11 mouse cellular contexts compared by ENCODE assay signal in the genomic region with DNA sequence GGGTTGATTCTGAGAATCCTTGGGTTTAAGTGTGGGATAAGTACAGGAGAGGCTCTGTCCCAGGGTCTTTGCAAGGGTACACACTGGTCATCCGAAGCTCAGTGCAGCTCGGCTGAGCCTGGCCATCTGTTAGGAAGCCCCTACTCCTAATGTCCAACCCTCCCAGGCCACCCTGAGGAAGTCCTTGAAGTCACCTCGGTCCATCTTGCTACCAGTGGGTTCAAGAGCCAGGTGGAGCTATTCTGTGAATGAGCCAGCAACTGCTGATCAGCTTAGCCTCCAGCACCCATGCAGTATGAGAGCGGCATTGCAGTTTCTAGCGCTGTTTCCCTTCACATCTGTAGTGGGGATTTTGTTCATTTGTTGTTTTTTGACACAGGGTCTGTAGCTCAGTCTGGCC. TPM values are rescaled to one million over a fixed set of nuclear protein-coding genes. Genes with fewer than 3 reads are reported as not detected.
DNase-seq lines count a peak whose midpoint lies in the region; ATAC-seq lines count a peak whose summit lies in the region.
"Had no signal": no experiment of that assay in that cellular context is flagged by ENCODE, and none has a peak within 500 bp of the region (broad histone marks: within the 10 kb centered on the region; RNA-seq: fewer than 3 reads in every experiment).

No protein-coding gene starts in this region.

- 48% methylated on average over 5 of the region's 5 CpGs for WGBS in embryonic facial prominence, embryonic 12.5 days
- WGBS in hindbrain, embryonic 10.5 days, result 61% methylated on average over 5 of the region's 5 CpGs
- 45% methylated on average over 5 of the region's 5 CpGs for WGBS in midbrain, embryonic 15.5 days

- peak overlapping the region; percentile 57; the same call in 1 of the 2 replicates for H3K27ac ChIP-seq in embryonic facial prominence, embryonic 12.5 days
- peak overlapping the region; percentile 78 for H3K27ac ChIP-seq in hindbrain, embryonic 10.5 days
- H3K27ac ChIP-seq in midbrain, embryonic 15.5 days, result peak overlapping the region; percentile 52; the same call in 1 of the 2 replicates

- H3K4me1 ChIP-seq in embryonic facial prominence, embryonic 12.5 days, result peaks cover 61% of the 10 kb centered on the region
- peaks cover 88% of the 10 kb centered on the region for H3K4me1 ChIP-seq in hindbrain, embryonic 10.5 days (replicated peaks)
- peaks cover 71% of the 10 kb centered on the region for H3K4me1 ChIP-seq in midbrain, embryonic 15.5 days

- no peak for ATAC-seq in embryonic facial prominence, embryonic 12.5 days (ENCODE audit: insufficient number of reproducible peaks, insufficient read depth, low FRiP score, low TSS enrichment)
- ATAC-seq in midbrain, embryonic 15.5 days (replicated peaks), result no peak
- ATAC-seq: inflammation-experienced regulatory T-cells, adult 6 months had no signal

- no peaks in the 10 kb centered on the region for H3K9me3 ChIP-seq in embryonic facial prominence, embryonic 12.5 days
- H3K9me3 ChIP-seq in hindbrain, embryonic 10.5 days, result no peaks in the 10 kb centered on the region
- no peaks in the 10 kb centered on the region for H3K9me3 ChIP-seq in midbrain, embryonic 15.5 days
- H3K9me3 ChIP-seq: G1E had no signal

- H3K4me3 ChIP-seq in embryonic facial prominence, embryonic 12.5 days, result no peak overlapping the region
- H3K4me3 ChIP-seq in hindbrain, embryonic 10.5 days, result peak overlapping the region; percentile 18
- H3K4me3 ChIP-seq in midbrain, embryonic 15.5 days, result no peak overlapping the region

- H3K27me3 ChIP-seq in embryonic facial prominence, embryonic 12.5 days, result no peaks in the 10 kb centered on the region
- H3K27me3 ChIP-seq in hindbrain, embryonic 10.5 days (ENCODE audit: insufficient read depth, poor library complexity, severe bottlenecking), result no peaks in the 10 kb centered on the region
- H3K27me3 ChIP-seq in midbrain, embryonic 15.5 days (replicated peaks), result no peaks in the 10 kb centered on the region

- peaks cover 47% of the 10 kb centered on the region for H3K36me3 ChIP-seq in embryonic facial prominence, embryonic 12.5 days
- peaks cover 63% of the 10 kb centered on the region for H3K36me3 ChIP-seq in hindbrain, embryonic 10.5 days
- H3K36me3 ChIP-seq in midbrain, embryonic 15.5 days (replicated peaks), result peaks cover 30% of the 10 kb centered on the region

- DNase-seq in kidney, postnatal 10 days, result peak; percentile 14
- no peak for DNase-seq in kidney, adult 8-10 months
- no peak for DNase-seq in hindbrain, embryonic 10.5 days (ENCODE audit: low spot score)
- DNase-seq in cerebellum, adult 11 months, result no peak
- DNase-seq in Muller cell, postnatal 12 days (ENCODE audit: inconsistent ontology term), result no peak
- DNase-seq: adrenal gland, adult 2 months; cerebellum, adult 9-10 months had no signal

- no peak overlapping the region for H3K4me2 ChIP-seq in embryonic facial prominence, embryonic 12.5 days (replicated peaks)
- no peak overlapping the region for H3K4me2 ChIP-seq in midbrain, embryonic 15.5 days

- H3K9ac ChIP-seq in embryonic facial prominence, embryonic 12.5 days, result no peak overlapping the region
- H3K9ac ChIP-seq in midbrain, embryonic 15.5 days, result 0 out of 2 replicates have a peak overlapping the region, but pooled peaks have one; percentile 10

RNA-seq across cellular contexts. Expression of gene Mex3a, which starts 7.9 kb away (rescaled TPM):
- polyA plus RNA-seq in embryonic facial prominence, embryonic 12.5 days (2016; fragmentation: Nextera tagmentation; extraction: Ambion mirVana), result 36.3 and 37.7 TPM in 2 replicates
- 30.7 and 31.0 TPM in 2 replicates for polyA plus RNA-seq in hindbrain, embryonic 10.5 days (2016; fragmentation: Nextera tagmentation; extraction: Ambion mirVana)
- polyA plus RNA-seq in midbrain, embryonic 15.5 days (2015; fragmentation: Nextera tagmentation; extraction: Ambion mirVana), result 37.0 and 37.7 TPM in 2 replicates

RNA-seq across cellular contexts. Expression of gene Rab25, which starts 8.0 kb away (rescaled TPM):
- polyA plus RNA-seq in embryonic facial prominence, embryonic 12.5 days (2016; fragmentation: Nextera tagmentation; extraction: Ambion mirVana), result 4.0 and 5.5 TPM in 2 replicates
- 2.1 and 2.9 TPM in 2 replicates for polyA plus RNA-seq in hindbrain, embryonic 10.5 days (2016; fragmentation: Nextera tagmentation; extraction: Ambion mirVana)
- 0.41 and 1.3 TPM in 2 replicates for polyA plus RNA-seq in midbrain, embryonic 15.5 days (2015; fragmentation: Nextera tagmentation; extraction: Ambion mirVana)
- polyA plus RNA-seq: inflammation-experienced regulatory T-cells, adult 6 months had no signal

RNA-seq across cellular contexts. Expression of gene Lamtor2, which starts 12.8 kb away (rescaled TPM):
- polyA plus RNA-seq in embryonic facial prominence, embryonic 12.5 days (2016; fragmentation: Nextera tagmentation; extraction: Ambion mirVana), result 144 and 146 TPM in 2 replicates
- 173 and 180 TPM in 2 replicates for polyA plus RNA-seq in hindbrain, embryonic 10.5 days (2016; fragmentation: Nextera tagmentation; extraction: Ambion mirVana)
- 206 and 232 TPM in 2 replicates for polyA plus RNA-seq in midbrain, embryonic 15.5 days (2015; fragmentation: Nextera tagmentation; extraction: Ambion mirVana)

RNA-seq across cellular contexts. Expression of gene Ubqln4, which starts 13.5 kb away (rescaled TPM):
- polyA plus RNA-seq in embryonic facial prominence, embryonic 12.5 days (2016; fragmentation: Nextera tagmentation; extraction: Ambion mirVana), result 57.5 and 63.7 TPM in 2 replicates
- 69.0 and 72.5 TPM in 2 replicates for polyA plus RNA-seq in hindbrain, embryonic 10.5 days (2016; fragmentation: Nextera tagmentation; extraction: Ambion mirVana)
- polyA plus RNA-seq in midbrain, embryonic 15.5 days (2015; fragmentation: Nextera tagmentation; extraction: Ambion mirVana), result 45.9 and 48.0 TPM in 2 replicates

RNA-seq across cellular contexts. Expression of gene Lmna, which starts 30.3 kb away (rescaled TPM):
- polyA plus RNA-seq in embryonic facial prominence, embryonic 12.5 days (2016; fragmentation: Nextera tagmentation; extraction: Ambion mirVana), result 109 and 113 TPM in 2 replicates
- 13.4 and 24.0 TPM in 2 replicates for polyA plus RNA-seq in hindbrain, embryonic 10.5 days (2016; fragmentation: Nextera tagmentation; extraction: Ambion mirVana)
- 51.1 and 51.6 TPM in 2 replicates for polyA plus RNA-seq in midbrain, embryonic 15.5 days (2015; fragmentation: Nextera tagmentation; extraction: Ambion mirVana)
